Mouse (Mus musculus) myocyte (in vitro differentiated cells): ENCODE data around the gene Ybx3.

Experiments
- MAX ChIP-seq: IDR thresholded peaks from one replicate; pipeline ENCODE4 v1.6.1; 2011; ENCODE audit warnings: low read depth, mild to moderate bottlenecking, control low read depth
- MYOG ChIP-seq, 3 experiments: IDR thresholded peaks; one replicate each; pipeline ENCODE4 v1.6.1; 2011; ENCODE audit warnings: control low read depth in 2 of 3, low read depth in 2 of 3, mild to moderate bottlenecking in 2 of 3; ENCODE audit not compliant: insufficient read length in 2 of 3, control insufficient read depth in 1 of 3, insufficient read depth in 1 of 3
- POLR2A ChIP-seq: IDR thresholded peaks from one replicate; pipeline ENCODE4 v1.6.1; 2011; ENCODE audit warnings: low read depth, mild to moderate bottlenecking, control low read depth, moderate library complexity; ENCODE audit not compliant: insufficient read length
- REST ChIP-seq: IDR thresholded peaks from one replicate; pipeline ENCODE4 v1.6.1; 2011; ENCODE audit warnings: mild to moderate bottlenecking, control low read depth, moderate library complexity; ENCODE audit not compliant: insufficient read depth, insufficient read length
- TCF12 ChIP-seq: IDR thresholded peaks from one replicate; pipeline ENCODE4 v1.6.1; 2011; ENCODE audit warnings: mild to moderate bottlenecking, control low read depth; ENCODE audit not compliant: poor library complexity, insufficient read depth, severe bottlenecking
- USF1 ChIP-seq: IDR thresholded peaks from one replicate; pipeline ENCODE4 v1.6.1; 2011; ENCODE audit warnings: low read depth, mild to moderate bottlenecking, control low read depth, moderate library complexity

DNA sequence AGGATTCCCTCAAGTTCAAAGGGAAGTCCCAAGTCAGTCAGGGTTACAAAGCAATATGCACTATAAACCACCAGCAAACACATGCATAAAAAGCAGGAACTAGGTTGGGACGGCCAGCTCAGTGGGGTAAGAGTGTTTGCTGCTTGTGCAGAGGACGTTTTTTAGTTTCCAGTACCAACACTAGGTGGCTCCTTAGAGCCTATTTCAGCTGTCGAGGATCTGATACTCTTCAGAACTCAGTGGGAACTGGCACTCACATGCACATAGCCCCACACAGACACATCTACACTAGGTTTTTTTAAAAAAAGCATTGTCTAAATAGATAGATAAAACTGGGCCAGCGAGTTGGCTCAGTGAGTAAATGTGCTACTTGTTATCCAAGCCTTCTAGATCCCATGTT, 21.2 kb downstream of the Ybx3 start:
- TF ChIP-seq USF1: no peak
- no peak for TF ChIP-seq POLR2A
- no peak for TF ChIP-seq MYOG (IDR thresholded peaks at IDR 0.05; ENCODE audit: control insufficient read depth in 1 of 3, insufficient read depth in 1 of 3, insufficient read length in 2 of 3, low read depth in 2 of 3)
- no peak for TF ChIP-seq MAX
- no peak for TF ChIP-seq TCF12
- TF ChIP-seq REST: no peak
